Mouse (Mus musculus) brain, adult 10 weeks (tissue): ENCODE measurements around the gene Smoc2. TPM values are rescaled to one million over a fixed set of nuclear protein-coding genes. Genes with fewer than 3 reads are reported as not detected.

Source experiments
- polyA plus RNA-seq: library from polyadenylated mRNA; stranded (reverse); fragments of 350-450 nt; fragmentation: Illumina TruSeq; extraction: RNeasy Lipid Tissue Mini Kit (QIAGEN cat#74804); gene quantifications from one replicate; pipeline ENCODE4 v1.2.3, GENCODE M21; 2015; ENCODE audit warnings: low read depth, low replicate concordance

Smoc2 gene
- polyA plus RNA-seq: 10.6 TPM

GRCm38 (mm10) chr17:14279177-14279965 lies at the start of gene Smoc2:
TSS of gene Smoc2 (plus strand) at chr17:14279506.

Other genes with a start within 250 kb of the Smoc2 start
- gene Gm7358, start 220.0 kb upstream of the Smoc2 start, polyA plus RNA-seq: not detected
- gene Dact2, start 75.2 kb upstream of the Smoc2 start, polyA plus RNA-seq: 54.3 TPM